Comparison of ENCODE assay signal across 8 mouse cellular contexts in genomic region chr6:115037103-115038094, GRCm38 (mm10). TPM values are rescaled to one million over a fixed set of nuclear protein-coding genes. Genes with fewer than 3 reads are reported as not detected.
DNase-seq lines count a peak whose midpoint lies in the region; ATAC-seq and TF ChIP-seq lines count a peak whose summit lies in the region.

Tamm41 (minus strand) TSS chr6:115037876.

- no peaks in the 10 kb centered on the region for H3K27me3 ChIP-seq in embryonic facial prominence, embryonic 15.5 days
- H3K27me3 ChIP-seq in limb, embryonic 14.5 days (ENCODE audit: control insufficient read depth, insufficient read depth, low read length): no peaks in the 10 kb centered on the region
- no peaks in the 10 kb centered on the region for H3K27me3 ChIP-seq in midbrain, embryonic 16.5 days (ENCODE audit: control insufficient read depth, insufficient read depth, low read depth, low read length)
- no peaks in the 10 kb centered on the region for H3K27me3 ChIP-seq in spleen, adult 2 months (ENCODE audit: control insufficient read depth, insufficient read depth, low read length)

- peaks cover 13% of the 10 kb centered on the region for H3K4me1 ChIP-seq in bone marrow macrophage, adult 2 months (ENCODE audit: control insufficient read depth, insufficient read depth, low read length)
- peaks cover 16% of the 10 kb centered on the region for H3K4me1 ChIP-seq in embryonic facial prominence, embryonic 15.5 days
- peaks cover 11% of the 10 kb centered on the region for H3K4me1 ChIP-seq in limb, embryonic 14.5 days (ENCODE audit: control insufficient read depth, insufficient read depth, low read length)
- H3K4me1 ChIP-seq in midbrain, embryonic 16.5 days (ENCODE audit: control insufficient read depth, insufficient read depth, low read length): peaks cover 10% of the 10 kb centered on the region
- peaks cover 2% of the 10 kb centered on the region; the same call in 1 of the 2 replicates for H3K4me1 ChIP-seq in spleen, adult 2 months (ENCODE audit: control insufficient read depth, insufficient read depth, insufficient read length)

- peak within 1 kb of the TSS; percentile 71 for H3K4me2 ChIP-seq in embryonic facial prominence, embryonic 15.5 days (replicated peaks)
- peak within 1 kb of the TSS; percentile 70 for H3K4me2 ChIP-seq in limb, embryonic 14.5 days (replicated peaks; ENCODE audit: low read depth, low read length, severe bottlenecking)
- H3K4me2 ChIP-seq in midbrain, embryonic 16.5 days (ENCODE audit: low read length): peak within 1 kb of the TSS; percentile 57

- under 1% methylated on average over 57 of the region's 57 CpGs for WGBS in embryonic facial prominence, embryonic 15.5 days
- WGBS in limb, embryonic 14.5 days: 2% methylated on average over 54 of the region's 57 CpGs
- 1% methylated on average over 54 of the region's 57 CpGs for WGBS in midbrain, embryonic 16.5 days
- WGBS in spleen, adult 2 months: under 1% methylated on average over 57 of the region's 57 CpGs

- H3K4me3 ChIP-seq in bone marrow macrophage, adult 2 months (ENCODE audit: insufficient read depth, low read length): peak within 1 kb of the TSS; percentile 70
- H3K4me3 ChIP-seq in embryonic facial prominence, embryonic 15.5 days (replicated peaks): peak within 1 kb of the TSS; percentile 94
- peak within 1 kb of the TSS; percentile 81 for H3K4me3 ChIP-seq in limb, embryonic 14.5 days (replicated peaks; ENCODE audit: low read length)
- H3K4me3 ChIP-seq in midbrain, embryonic 16.5 days (ENCODE audit: low read depth, low read length): peak within 1 kb of the TSS; percentile 78
- peak within 1 kb of the TSS; percentile 89 for H3K4me3 ChIP-seq in spleen, adult 2 months (ENCODE audit: extremely low read depth, insufficient read depth, insufficient read length)

- peaks cover 22% of the 10 kb centered on the region for H3K36me3 ChIP-seq in embryonic facial prominence, embryonic 15.5 days
- H3K36me3 ChIP-seq in limb, embryonic 14.5 days (ENCODE audit: control insufficient read depth, insufficient read depth, low read length): peaks cover 21% of the 10 kb centered on the region
- H3K36me3 ChIP-seq in midbrain, embryonic 16.5 days (ENCODE audit: control insufficient read depth, insufficient read depth, low read length): peaks cover 11% of the 10 kb centered on the region; the same call in 1 of the 2 replicates
- peaks cover 5% of the 10 kb centered on the region for H3K36me3 ChIP-seq in spleen, adult 2 months (ENCODE audit: control insufficient read depth, insufficient read depth, low read length)

- peak; percentile 90 to 91 for DNase-seq in B cell, adult 2 months
- DNase-seq in heart, adult 8-10 months (ENCODE audit: low spot score): peak; percentile 78
- peak; percentile 78 to 84 for DNase-seq in kidney, adult 8-10 months
- DNase-seq in limb, embryonic 14.5 days (ENCODE audit: low spot score): peak; percentile 72
- DNase-seq in spleen, adult 2 months (ENCODE audit: low read depth in 1 of 2, low spot score in 2 of 2): peak; percentile 59 to 86

- ATAC-seq in embryonic facial prominence, embryonic 15.5 days (ENCODE audit: insufficient number of reproducible peaks, low FRiP score, low TSS enrichment, low read depth): peak; percentile 89
- peak; percentile 90 for ATAC-seq in limb, embryonic 14.5 days (ENCODE audit: low FRiP score, low read depth)
- ATAC-seq in midbrain, embryonic 16.5 days: peak; percentile 96

- no peaks in the 10 kb centered on the region for H3K9me3 ChIP-seq in embryonic facial prominence, embryonic 15.5 days (replicated peaks)
- no peaks in the 10 kb centered on the region for H3K9me3 ChIP-seq in limb, embryonic 14.5 days (ENCODE audit: control insufficient read depth, low read length)
- H3K9me3 ChIP-seq in midbrain, embryonic 16.5 days (replicated peaks; ENCODE audit: control insufficient read depth, low read length, poor library complexity, severe bottlenecking): no peaks in the 10 kb centered on the region

- no peak within 1 kb of the TSS for H3K27ac ChIP-seq in bone marrow macrophage, adult 2 months (ENCODE audit: insufficient read depth, low read depth, low read length)
- H3K27ac ChIP-seq in embryonic facial prominence, embryonic 15.5 days (replicated peaks): 0 out of 2 replicates have a peak within 1 kb of the TSS, but pooled peaks have one; percentile 39
- no peak within 1 kb of the TSS for H3K27ac ChIP-seq in limb, embryonic 14.5 days (replicated peaks; ENCODE audit: low read depth, low read length)
- no peak within 1 kb of the TSS for H3K27ac ChIP-seq in midbrain, embryonic 16.5 days (ENCODE audit: low read length)
- H3K27ac ChIP-seq in spleen, adult 2 months (ENCODE audit: insufficient read depth, low read length): no peak within 1 kb of the TSS

- peak within 1 kb of the TSS; percentile 72 for H3K9ac ChIP-seq in embryonic facial prominence, embryonic 15.5 days
- peak within 1 kb of the TSS; percentile 73 for H3K9ac ChIP-seq in limb, embryonic 14.5 days (ENCODE audit: low read depth, low read length, severe bottlenecking)
- H3K9ac ChIP-seq in midbrain, embryonic 16.5 days (ENCODE audit: low read depth, low read length): peak within 1 kb of the TSS; percentile 80

- no peak for TF ChIP-seq POLR2A in bone marrow macrophage, adult 2 months (IDR thresholded peaks at IDR 0.05; ENCODE audit: borderline replicate concordance, low read depth, low read length)
- 0 out of 2 replicates have a peak, but pooled peaks have one; percentile 55 for TF ChIP-seq POLR2A in limb, embryonic 14.5 days (IDR thresholded peaks at IDR 0.05; ENCODE audit: borderline replicate concordance, extremely low read depth, insufficient read depth, insufficient read length)
- peak; percentile 10; the same call in 1 of the 2 replicates for TF ChIP-seq POLR2A in spleen, adult 2 months (IDR thresholded peaks at IDR 0.05; ENCODE audit: low read depth, low read length)

- peak; percentile 54; the same call in 1 of the 2 replicates for TF ChIP-seq CTCF in bone marrow macrophage, adult 2 months (IDR thresholded peaks at IDR 0.05; ENCODE audit: low read depth, low read length)
- TF ChIP-seq CTCF in spleen, adult 2 months (IDR thresholded peaks at IDR 0.05; ENCODE audit: extremely low read depth, insufficient read depth, insufficient read length, insufficient replicate concordance): peak; percentile 89

RNA-seq across cellular contexts. Expression of gene Tamm41, which starts in this region (rescaled TPM):
- 12.9 and 18.8 TPM in 2 replicates for polyA plus RNA-seq in bone marrow macrophage, adult 2 months (2012; ENCODE audit: insufficient read depth, insufficient read length, missing spikeins)
- 51.9 and 54.7 TPM in 2 replicates for polyA plus RNA-seq in embryonic facial prominence, embryonic 15.5 days (2015; fragmentation: Nextera tagmentation; extraction: Ambion mirVana)
- total RNA-seq in heart, adult 8-10 months (2022): 10 to 100 TPM; 11.9 to 14.8 (median 12.8) TPM
- 38.7 and 39.8 TPM in 2 replicates for polyA plus RNA-seq in limb, embryonic 14.5 days (2012; rRNA removed)
- polyA plus RNA-seq in limb, embryonic 14.5 days (2014; fragmentation: Nextera tagmentation; extraction: Ambion mirVana): 60.8 and 70.8 TPM in 2 replicates
- polyA plus RNA-seq in midbrain, embryonic 16.5 days (2015; fragmentation: Nextera tagmentation; extraction: Ambion mirVana): 47.0 and 51.5 TPM in 2 replicates
- 24.3 and 28.5 TPM in 2 replicates for polyA plus RNA-seq in spleen, adult 2 months (2012; rRNA removed)
